Mouse (Mus musculus) gastrocnemius, postnatal 10 days (tissue): ENCODE results near the gene 4833439L19Rik. TPM values are rescaled to one million over a fixed set of nuclear protein-coding genes. Genes with fewer than 3 reads are reported as not detected.
A peak's percentile ranks its signal among the peaks of the same experiment; 100 is the strongest.
"Not testable (repeated sequence)": the region's sequence is repeated elsewhere in the genome, so short reads cannot be mapped to it uniquely, and the experiment has no call there.

Experiments used
- DNase-seq: peaks from one replicate; pipeline ENCODE4 v3.0.0; 2021; ENCODE audit warnings: mixed read lengths
- long read RNA-seq, 2 experiments: library from polyadenylated mRNA; stranded (forward); transcript quantifications; one replicate each; pipeline ENCODE4 v2.0.0; 2021
- total RNA-seq, 2 experiments: library from RNA; stranded (reverse); gene quantifications; 2 replicates each; pipeline ENCODE4 v1.2.3; 2021

The 4833439L19Rik gene
- total RNA-seq: 100 to 1,000 TPM in 1 of 2 experiments, 10 to 100 TPM in 1; 94.0 to 101 TPM
- long read RNA-seq, experiment 1, transcript 4833439L19Rik-209 (5 exons, 946 nt): minor isoform, 14 of 297 reads
- long read RNA-seq, experiment 1, transcript 4833439L19Rik-208 (8 exons, 2,502 nt): minor isoform, 9 of 297 reads
- long read RNA-seq, experiment 1, transcript 4833439L19Rik-201 (9 exons, 2,727 nt): major isoform, 63 of 297 reads
- long read RNA-seq, experiment 1, partial matches to known transcripts: 31 of 297 reads
- long read RNA-seq, experiment 1, other reads (novel, unspliced or antisense): 180 of 297 reads
- long read RNA-seq, experiment 2, transcript 4833439L19Rik-201 (9 exons, 2,727 nt): major isoform, 49 of 275 reads
- long read RNA-seq, experiment 2, transcript 4833439L19Rik-209 (5 exons, 946 nt): minor isoform, 10 of 275 reads
- long read RNA-seq, experiment 2, partial matches to known transcripts: 65 of 275 reads
- long read RNA-seq, experiment 2, other reads (novel, unspliced or antisense): 149 of 275 reads

DNA sequence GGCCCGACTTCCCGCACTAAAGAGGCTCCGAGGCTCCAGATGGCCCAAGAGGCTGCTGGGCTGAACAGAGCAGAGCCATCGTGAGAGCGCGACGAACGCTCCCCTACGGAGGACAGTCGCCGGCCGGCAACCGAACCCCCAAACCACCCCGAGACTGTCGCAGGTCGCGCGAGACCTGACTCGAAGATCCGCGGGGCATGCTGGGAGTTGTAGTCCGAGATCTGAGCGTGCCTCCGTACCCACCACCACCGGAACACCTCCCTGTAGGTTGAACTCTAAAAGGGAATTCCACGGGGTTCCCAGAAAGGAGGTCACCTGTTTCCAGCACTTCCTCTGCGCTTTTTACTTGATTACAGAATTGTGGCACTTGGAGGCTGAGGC, at the start of gene 4833439L19Rik:
Gene 4833439L19Rik (minus strand): TSS at position 235 of the 381 bp plus-strand sequence.
- DNase-seq: peak; percentile 95

DNA sequence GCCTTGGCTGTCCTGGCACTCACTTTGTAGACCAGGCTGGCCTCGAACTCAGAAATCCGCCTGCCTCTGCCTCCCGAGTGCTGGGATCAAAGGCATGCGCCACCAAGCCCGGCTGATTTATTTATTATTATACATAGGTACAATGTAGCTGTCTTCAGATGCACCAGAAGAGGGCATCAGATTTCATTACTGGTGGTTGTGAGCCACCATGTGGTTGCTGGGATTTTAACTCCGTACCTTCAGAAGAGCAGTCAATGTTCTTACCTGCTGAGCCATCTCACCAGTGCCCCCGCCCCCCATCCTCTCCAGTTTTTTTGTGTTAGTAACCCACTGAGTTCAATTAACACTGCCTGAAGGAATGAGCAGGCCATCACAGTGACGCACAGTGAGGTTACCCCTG, 47.9 kb upstream of the 4833439L19Rik start:
- not testable (repeated sequence) for DNase-seq

DNA sequence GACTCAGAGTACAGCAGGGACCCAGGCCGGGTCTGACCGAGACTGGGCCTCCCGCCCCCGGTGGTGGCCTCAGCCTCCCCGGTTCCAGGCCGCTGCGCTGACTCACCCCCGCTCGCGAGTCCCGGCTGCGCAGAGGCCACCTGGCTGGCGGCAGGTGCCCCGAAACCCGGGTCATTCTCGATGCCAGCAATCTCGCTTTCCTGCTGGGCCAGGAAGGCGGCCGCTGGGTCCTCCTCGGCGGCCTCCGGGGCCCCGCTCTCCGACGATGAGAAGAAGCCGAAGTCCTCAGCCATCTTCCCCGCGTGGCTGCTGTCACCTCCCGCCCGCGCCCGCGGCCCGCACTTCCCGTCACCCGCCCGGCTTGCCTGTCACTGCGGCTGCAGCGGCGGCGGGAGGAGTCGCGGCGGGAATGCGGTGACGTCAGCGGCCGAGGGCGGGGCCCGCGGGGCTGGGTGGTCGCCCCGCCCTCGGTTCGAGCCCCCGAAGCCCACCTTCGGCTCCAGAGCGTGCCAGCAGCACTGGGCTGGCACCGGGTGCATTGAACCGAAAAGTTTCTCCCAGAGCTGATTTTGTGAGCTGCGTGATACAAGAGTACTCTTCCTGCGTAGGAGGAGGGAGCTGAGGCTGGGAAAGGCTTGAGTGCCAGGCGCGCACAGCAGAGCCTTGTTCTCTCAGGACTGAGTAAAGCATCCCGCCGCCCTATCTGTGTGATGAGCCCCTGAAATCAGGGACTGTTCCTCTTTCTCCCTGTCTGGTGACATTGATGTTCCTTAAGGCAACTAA, 45.9 kb upstream of the 4833439L19Rik start, which contains the start of gene Cltb:
Gene Cltb (minus strand): TSS at position 373 of the 783 bp plus-strand sequence.
- peak; percentile 93 for DNase-seq

DNA sequence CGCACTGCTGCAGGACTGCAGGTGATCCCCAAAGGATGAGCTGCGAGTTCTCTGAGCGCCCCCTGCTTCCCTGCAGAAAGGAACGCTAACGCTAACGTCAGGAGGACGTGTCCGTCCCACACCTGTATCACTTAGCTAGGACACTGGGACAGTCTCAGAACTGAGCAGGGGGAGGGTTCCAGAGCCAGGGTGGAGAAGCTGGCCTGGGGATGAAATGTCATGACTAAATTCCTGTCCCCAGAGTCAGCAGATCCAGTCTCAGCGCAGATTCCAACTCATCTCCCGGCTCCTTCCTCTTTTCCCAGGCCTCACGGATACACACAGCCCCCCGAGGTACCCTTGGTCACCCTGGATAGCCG, 45.4 kb upstream of the 4833439L19Rik start:
- DNase-seq: no peak

DNA sequence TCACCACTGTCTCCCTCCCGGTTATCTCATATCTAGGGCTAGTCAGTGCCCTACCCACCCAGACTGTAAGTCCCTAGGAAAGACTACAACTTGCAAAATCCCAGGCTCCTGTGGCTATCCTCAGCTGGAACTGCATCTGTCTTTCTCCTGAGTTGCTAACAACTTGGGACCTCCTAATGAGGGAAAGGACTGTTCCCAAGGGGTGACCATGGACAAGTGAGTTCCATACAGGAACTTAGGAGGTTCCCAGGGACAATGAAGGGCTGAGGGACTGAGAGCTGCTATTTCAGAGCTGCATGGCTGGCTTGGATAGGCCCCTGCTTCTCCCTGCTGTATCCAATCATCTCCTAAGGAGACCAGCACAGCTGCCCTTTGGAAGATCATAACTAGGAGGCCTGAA, 44.1 kb upstream of the 4833439L19Rik start:
- no peak for DNase-seq

DNA sequence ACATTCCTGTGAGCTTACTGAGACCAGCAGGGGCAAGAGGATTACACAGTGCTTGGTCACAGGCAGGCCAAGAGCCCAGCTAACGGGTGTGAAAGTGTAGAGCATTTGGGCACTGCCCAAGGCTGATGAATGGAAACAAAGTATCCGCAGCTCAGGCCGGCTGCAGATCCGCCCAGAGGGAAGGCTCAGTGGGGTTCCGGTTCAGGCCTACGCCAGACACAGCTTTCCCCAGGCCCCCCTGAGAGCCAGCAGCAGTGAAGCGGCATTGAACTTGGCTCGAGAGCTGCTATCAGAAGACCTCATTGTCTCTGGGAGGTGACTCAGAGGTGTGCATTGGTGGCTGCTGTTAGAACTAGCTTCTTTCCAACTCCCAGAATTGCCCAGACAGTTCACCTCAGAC, 43.4 kb upstream of the 4833439L19Rik start:
- DNase-seq: peak; percentile 35

DNA sequence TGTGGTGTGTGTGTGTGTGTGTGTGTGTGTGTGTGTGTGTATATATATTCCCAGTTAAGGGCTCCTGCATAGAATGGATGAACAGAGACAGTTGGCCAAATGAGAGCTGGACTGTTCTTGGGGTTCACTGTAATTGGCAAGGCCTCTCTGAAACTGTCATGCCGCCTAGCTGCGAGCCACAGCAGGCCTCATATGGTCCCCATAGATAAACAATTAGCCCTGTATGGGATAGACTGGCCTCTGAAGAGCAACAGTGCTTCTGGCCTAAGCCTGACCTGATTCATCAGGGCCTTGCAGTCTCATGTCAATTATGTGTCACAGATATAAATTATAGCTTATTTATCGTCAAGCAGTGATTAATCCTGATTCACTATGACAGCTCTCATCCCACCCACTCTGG, 42.8 kb upstream of the 4833439L19Rik start:
- no peak for DNase-seq

DNA sequence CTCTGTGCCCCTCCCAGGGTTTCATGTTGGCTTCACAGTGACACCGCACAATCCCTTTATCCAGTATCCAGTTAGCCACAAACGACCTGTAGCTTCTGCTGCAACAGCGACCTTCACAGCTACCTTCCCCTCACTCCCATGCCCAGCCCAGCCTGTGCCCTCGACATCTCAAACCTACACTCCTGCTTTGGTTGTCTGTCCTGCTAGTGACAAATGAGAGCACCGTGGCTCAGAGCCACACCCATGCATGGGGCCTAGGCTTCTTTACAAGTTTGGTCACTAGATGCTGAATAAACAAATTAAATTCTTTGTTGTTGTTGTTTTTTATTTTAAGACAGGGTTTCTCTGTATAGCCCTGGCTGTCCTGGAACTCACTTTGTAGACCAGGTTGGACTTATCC, 42.0 kb upstream of the 4833439L19Rik start:
- no peak for DNase-seq

DNA sequence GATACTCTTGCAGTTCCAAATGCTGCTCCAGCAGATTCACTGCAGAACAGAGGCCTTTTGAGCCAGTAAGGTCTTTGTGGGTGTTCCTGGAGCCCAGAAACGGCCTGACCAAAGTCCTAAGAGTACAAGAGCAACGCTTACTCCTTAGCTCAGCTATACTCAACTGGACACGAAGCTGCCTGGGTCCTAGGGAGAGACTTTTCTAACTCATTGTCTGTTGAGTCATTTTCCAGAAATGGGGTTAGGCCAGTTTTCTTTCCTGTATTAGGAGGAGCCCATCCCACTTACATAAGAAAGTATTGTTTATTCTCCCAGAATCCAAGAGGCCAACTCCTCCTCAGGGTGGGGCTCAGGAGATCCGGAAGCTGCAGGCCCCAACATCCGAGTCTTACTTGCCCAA, 40.2 kb upstream of the 4833439L19Rik start:
- DNase-seq: no peak

DNA sequence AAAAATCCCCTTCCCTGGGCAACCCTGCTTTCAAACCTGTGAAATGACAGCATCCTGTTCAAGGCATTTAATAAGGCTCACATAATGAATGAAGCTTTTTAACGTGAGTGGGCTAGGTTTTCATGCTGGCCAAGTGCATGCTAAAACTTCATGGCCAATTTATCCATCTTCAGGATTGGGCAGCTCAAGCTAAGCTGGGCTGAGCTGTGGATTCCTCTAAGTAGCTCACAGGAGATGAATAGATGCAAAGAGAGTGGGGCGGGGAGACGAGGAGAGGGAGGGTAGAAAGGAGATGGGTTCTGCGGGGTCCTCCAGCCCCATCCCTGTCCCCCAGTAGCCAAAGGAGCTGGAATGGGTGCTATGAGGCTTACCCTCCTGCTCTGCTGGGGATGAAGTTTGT, 39.0 kb upstream of the 4833439L19Rik start:
- DNase-seq: no peak

DNA sequence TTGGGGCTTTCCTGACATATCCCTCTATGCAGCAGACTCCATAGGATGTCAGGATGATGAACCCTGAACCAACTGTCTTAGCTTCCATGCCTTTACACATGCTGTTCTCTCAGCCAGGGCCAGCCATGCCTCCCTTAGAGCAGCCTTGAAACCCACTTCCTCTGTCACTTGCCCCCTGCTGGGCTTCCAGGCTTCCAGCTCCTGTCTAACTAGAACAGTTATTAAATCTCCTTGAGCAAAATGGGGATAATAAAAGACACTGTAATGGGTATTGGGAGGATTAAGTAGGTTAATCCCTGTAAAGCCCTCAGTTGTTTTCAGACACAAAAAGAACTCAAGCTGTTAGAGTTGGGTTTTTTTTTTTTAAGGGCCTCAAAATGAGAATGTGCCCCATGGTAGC, 38.3 kb upstream of the 4833439L19Rik start:
- DNase-seq: no peak

DNA sequence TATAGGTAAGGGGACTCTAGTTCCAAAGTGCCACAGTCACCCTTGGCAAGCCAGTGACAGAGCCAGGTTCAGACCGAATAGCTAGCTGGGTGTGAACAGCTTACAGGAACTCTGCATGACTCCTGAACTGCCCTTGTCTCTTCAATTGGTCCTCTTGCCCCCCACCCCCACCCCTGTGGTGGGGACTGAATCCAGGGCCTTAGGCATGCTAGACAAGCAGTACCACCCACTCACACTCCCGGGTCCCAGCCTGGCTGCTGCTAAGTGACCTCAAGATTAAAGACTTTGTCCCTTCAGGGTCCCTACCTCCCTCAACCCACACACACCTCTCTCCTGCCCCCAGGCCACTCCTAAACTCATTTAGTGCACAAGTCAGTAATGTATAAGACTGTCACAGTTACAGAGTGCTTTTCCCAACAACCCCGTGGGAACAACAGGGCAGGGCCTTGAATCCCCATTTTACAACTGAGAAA, 37.4 kb upstream of the 4833439L19Rik start:
- no peak for DNase-seq

DNA sequence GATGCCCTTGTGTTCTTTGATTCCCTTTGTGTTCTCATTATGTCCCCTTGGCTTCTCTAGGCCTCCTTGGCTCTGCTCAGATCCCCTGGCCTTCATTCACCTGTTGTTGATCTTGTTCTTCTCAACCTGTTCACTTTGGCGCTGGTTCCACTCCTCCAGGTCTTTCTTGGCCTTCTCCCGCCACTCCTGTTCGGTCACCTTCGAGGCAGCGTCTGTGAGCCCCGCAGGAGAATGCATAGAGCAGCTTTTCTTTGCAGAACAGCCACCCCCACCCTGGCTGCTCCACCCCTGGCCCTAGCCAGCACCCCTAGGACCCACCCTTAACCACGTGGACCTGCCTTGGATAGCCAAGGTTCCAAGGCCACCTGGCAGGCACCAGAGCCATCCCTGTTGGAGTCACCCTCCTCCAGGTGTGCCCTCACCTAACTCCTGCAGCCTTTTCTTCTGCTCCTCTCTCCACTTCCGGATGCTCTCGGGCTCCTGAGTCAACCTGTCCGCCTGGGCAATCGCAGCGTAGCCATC, 33.4 kb upstream of the 4833439L19Rik start:
- no peak for DNase-seq

DNA sequence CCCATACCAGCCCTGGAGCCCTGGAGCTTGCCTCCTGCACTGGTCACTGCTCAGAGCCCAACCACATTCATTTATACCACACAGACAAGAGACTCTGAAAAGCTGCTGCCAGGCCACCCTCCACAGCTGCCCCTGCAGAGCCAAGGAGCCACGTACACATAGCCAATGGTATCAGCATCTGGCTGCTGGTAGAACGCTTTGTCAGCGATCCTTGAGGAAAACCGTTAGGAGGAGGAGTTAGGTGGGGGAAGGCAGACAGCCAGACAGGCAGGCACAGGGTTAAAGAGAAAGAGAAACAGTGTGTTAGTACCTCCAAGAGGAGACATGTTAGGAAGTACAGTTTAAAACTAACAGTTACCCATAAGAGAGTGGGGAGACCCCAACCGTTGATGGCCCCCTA, 31.6 kb upstream of the 4833439L19Rik start:
- DNase-seq: no peak

DNA sequence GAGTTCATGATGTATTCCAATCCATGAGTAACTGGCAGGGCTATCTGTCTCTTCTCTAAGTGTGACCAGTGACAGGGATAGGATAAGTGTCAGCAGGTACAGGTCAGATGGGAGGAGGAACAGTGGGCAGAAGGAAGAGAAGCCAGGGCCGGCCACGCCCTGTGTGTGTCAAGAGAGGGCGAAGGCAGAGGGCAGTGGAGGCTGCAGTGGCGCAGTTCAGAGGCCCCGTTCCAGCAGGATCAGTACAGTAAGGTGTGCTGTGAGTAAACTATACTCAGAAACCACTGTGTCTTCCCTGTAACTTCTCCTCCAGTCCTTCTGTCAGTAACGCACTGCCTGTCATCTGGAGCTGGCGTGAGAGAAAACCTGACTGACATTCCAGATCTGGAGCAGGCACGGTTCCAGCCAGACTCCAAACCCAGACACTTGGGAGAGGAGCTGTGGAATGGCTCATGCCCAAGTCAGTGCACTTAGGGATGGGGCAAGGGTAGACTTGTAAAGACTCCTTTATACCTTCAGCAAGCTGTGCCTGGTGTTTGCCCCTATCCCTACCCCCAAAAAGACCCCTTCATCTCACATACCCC, 31.0 kb upstream of the 4833439L19Rik start:
- DNase-seq: no peak

DNA sequence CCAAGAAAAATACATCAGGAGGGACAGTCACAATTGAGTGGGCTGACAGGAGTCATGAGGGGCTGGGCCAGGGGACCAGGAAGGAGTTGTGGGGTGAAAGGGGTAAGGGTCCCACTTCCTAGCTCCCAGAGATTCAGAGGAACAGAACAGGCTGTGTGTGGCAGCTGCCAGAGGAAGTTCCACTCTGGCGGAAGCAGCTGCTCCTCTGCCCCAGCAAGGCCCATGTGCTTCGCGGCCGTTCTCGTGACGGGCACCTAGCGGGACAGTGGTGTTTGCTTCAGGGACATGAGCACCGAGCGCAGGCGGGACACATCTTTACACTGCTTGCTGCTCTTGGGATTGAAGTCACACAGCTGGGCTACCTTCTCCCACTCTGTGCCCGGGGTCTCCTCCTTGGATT, 28.4 kb upstream of the 4833439L19Rik start:
- no peak for DNase-seq

DNA sequence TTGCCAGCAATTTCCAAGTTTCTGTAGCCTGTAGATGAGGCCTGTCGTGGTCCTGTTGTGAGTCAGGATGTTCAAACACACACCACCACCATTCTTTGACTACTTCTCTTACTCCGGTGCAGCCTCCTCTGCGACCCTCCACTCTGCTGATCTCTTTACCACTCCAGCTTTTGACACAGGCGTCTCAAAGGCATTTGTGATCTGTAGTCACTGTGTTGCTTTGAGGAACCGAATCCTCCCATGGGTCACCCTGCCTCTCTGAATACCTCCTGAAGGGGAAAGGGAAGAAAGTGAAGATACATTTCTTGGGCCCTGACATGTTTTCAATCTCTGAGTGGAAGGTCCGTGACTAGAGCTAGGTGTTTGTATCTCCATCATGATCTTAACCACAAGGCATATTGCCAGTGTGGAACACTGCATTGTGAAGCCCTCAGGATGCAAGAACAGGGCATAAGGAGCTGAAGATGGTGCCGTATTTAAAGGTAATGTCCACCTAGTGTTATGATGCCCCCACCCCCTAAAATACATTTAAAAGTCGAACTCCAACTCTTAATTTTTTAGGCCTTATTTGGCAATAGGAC, 26.6 kb upstream of the 4833439L19Rik start:
- DNase-seq: no peak

DNA sequence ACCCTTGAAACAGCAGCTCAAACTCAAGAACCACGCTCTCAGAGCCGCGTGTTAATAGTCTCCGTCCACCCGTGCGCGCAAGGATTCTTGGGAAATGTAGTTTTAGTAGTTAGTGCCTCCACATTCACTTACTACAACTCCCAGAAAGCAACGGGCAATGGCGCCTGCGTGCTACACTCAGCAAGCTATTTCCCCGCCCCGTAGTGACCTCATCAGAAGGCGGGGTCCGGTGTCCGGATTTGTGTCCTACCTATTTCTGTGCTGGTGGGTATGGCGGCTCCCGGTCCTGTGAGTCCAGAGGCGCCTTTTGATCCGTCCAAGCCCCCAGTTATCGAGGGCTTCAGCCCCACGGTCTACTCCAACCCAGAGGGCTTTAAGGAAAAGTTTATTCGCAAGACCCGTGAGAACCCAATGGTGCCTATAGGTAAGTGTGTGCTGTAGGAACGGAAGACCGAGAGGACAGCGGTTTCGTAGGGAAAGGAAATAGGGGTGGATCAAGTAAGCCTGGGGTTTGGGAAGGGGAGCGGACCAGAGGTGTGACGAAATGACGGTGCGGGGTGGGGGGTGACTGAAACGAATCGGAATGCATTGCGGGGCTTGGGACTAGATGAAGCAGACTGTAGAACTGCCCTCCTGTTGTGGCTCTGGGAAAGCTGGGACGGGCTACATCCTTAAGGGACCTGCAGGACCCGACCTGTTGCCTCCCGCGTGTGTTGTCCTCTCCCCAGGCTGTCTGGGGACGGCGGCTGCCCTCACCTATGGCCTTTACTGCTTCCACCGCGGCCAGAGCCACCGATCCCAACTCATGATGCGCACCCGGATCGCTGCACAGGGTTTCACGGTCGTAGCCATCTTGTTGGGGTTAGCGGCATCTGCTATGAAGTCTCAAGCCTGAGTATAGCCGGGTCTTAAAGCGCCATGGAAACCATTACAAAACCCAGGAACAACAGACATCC, 25.0 kb upstream of the 4833439L19Rik start, which contains the start of the genes Nop16 and Higd2a:
Gene Nop16 (minus strand): TSS at position 95 of the 956 bp plus-strand sequence.
Gene Higd2a (plus strand): TSS at position 212 of the 956 bp plus-strand sequence.
- DNase-seq: peak; percentile 90

DNA sequence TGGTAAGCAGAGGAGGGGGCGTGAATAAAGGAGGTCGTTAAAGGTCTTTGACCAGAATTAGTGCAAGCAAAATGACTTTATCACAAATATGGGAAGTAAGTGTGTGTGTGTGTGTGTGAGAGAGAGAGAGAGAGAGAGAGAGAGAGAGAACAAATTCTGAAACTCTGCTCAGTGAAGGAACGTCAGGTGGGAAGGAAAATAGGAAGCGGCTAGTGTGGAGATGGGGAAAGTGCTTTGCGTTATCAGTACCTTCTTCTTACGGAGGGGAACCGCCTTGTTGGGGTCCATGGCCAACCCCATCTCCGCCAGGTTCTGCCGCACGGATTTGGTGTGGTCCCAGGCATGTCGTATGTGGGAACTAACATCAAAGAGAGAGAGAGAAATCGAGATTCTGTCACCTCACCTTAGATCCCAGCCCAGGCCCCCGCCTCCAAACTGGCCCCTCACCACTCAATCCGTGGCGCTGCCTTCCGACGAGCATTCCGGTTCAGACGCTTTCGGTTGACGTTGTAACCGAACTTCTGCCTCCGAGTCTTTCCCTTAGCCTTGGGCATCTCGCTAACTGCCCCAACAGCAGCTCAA, 24.3 kb upstream of the 4833439L19Rik start:
- DNase-seq: no peak

DNA sequence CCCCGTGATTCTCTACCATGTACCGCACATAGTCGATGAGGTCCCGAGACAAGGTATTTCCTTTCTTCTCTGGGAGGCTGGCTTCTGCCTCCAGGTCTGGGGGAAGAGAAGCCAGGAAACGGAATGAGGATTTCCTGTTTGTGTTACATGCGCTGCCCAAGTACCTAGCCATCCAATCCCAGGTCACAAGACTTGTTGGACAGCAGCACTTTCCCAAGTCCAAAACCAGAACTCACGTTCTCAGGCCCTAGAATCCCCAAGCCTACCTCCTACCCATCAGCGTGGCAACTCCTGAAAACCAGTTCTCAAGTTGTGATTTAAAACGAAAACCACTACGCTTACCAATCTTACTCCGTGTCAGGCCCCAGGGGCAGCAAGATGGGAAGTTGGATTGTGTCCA, 20.6 kb upstream of the 4833439L19Rik start:
- no peak for DNase-seq
